Mouse (Mus musculus) neural tube, embryonic 15.5 days (tissue): ENCODE measurements around the gene Men1. TPM values are rescaled to one million over a fixed set of nuclear protein-coding genes. Genes with fewer than 3 reads are reported as not detected.

Source experiments
- ATAC-seq: fragments of 200-750 bp; cut with Nextera tagmentation; 2 replicates; pipeline ENCODE4 v1.8.0; 2017; ENCODE audit warnings: mild to moderate bottlenecking, moderate TSS enrichment, moderate library complexity; ENCODE audit not compliant: low FRiP score
- H3K27ac ChIP-seq: fragments of 300-500 bp; sonication (generic); replicated peaks from 2 replicates; pipeline ENCODE4 v1.5.1; 2015; ENCODE audit warnings: mild to moderate bottlenecking, inconsistent platforms
- H3K27me3 ChIP-seq: fragments of 300-500 bp; sonication (generic); replicated peaks from 2 replicates; pipeline ENCODE4 v1.6.1; 2015; ENCODE audit warnings: inconsistent platforms
- H3K36me3 ChIP-seq: fragments of 300-500 bp; sonication (generic); 2 replicates; pipeline ENCODE4 v1.6.1; 2015; ENCODE audit warnings: inconsistent platforms
- H3K4me1 ChIP-seq: fragments of 300-500 bp; sonication (generic); 2 replicates; pipeline ENCODE4 v1.6.1; 2015; ENCODE audit warnings: inconsistent platforms
- H3K4me2 ChIP-seq: fragments of 300-500 bp; sonication (generic); 2 replicates; pipeline ENCODE4 v1.6.1; 2015; ENCODE audit warnings: inconsistent platforms, mild to moderate bottlenecking, moderate library complexity
- H3K4me3 ChIP-seq: fragments of 300-500 bp; sonication (generic); replicated peaks from 2 replicates; pipeline ENCODE4 v1.5.1; 2015; ENCODE audit warnings: mild to moderate bottlenecking, inconsistent platforms
- H3K9ac ChIP-seq: fragments of 300-500 bp; sonication (generic); replicated peaks from 2 replicates; pipeline ENCODE4 v1.6.1; 2015; ENCODE audit warnings: mild to moderate bottlenecking, inconsistent platforms
- H3K9me3 ChIP-seq: fragments of 300-500 bp; sonication (generic); replicated peaks from 2 replicates; pipeline ENCODE4 v1.6.1; 2016; ENCODE audit warnings: inconsistent platforms
- WGBS: fragments of 180-500 bp; shearing (Covaris S2); methylation state at CpG from one replicate; pipeline ENCODE4 v1.1.7; 2015; ENCODE audit warnings: mixed read lengths; 5-methylcytosine and 5-hydroxymethylcytosine counted together
- polyA plus RNA-seq: library from polyadenylated mRNA; unstranded; fragments of >200 nt; fragmentation: Nextera tagmentation; extraction: Ambion mirVana; gene quantifications from 2 replicates; pipeline ENCODE4 v1.2.1, GENCODE M21; 2015

Men1 gene
- polyA plus RNA-seq, 1 experiment from 2014 or later = 71.6 TPM

DNA sequence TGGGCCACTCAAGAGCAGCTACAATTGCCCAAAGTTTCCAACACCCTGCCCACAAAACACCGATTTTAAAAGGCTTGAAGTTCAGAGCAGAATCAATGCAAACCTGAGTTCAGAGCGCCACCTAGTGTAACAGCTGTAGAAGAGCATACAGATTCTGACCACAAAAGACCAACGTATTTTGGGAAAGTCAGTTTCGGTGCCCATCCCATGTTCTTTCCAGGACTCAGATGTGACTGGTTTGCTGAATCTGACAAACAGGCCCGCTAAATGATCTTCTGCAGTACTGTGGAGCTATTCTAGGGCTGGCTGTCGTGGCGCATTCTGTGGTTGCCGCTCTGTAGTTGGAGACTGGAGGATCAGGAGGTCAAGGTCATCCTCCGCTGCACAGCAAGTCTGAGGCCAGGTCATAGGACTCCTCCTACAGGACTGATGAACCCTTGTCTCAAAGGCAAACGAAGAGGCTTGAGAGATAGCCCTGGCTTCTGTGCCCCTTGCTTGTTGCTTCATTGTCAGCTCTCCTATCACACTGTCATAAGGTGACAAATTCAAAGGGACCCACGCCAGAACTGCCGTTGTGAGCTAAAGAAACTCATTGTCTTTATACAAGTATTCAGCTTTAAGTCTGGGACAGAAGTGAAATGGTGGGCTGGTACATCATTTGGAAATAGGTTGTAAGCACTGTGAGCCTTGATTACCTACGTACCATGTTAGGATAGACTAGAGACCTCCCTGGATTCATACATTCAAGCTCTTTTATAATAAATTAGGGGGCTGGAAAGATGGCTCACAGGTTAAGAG lies 2.9 kb upstream of the Men1 start:
- no peaks in the 10 kb centered on the region for H3K27me3 ChIP-seq

GRCm38 (mm10) chr19:6333761-6334595 lies 801 bp upstream of the Men1 start:
- 72% methylated on average over 9 of the region's 9 CpGs for WGBS
- ATAC-seq = 0 out of 2 replicates have a peak, but pooled peaks have one; percentile 2
- H3K4me3 ChIP-seq = peak overlapping the region; percentile 87

More for the DNA sequence above, 2.9 kb upstream of the Men1 start:
- Histone ChIP-seq H3K4me2 (peak overlapping the region; percentile 44), H3K9me3 (no peaks in the 10 kb centered on the region), H3K9ac (no peak overlapping the region), H3K4me1 (peaks cover 24% of the 10 kb centered on the region), H3K27ac (no peak overlapping the region), H3K4me3 (no peak overlapping the region), H3K36me3 (peaks cover under 1% of the 10 kb centered on the region; the same call in 1 of the 2 replicates)
- WGBS = 20% methylated on average over 13 of the region's 13 CpGs
- ATAC-seq = no peak

DNA sequence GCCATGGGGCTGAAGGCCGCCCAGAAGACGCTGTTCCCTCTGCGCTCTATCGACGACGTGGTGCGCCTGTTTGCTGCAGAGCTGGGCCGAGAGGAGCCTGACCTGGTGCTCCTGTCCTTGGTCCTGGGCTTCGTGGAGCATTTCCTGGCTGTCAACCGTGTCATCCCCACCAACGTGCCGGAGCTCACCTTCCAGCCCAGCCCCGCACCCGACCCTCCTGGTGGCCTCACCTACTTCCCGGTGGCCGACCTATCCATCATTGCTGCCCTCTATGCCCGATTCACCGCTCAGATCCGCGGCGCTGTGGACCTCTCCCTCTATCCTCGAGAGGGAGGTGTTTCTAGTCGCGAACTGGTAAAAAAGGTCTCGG lies 664 bp downstream of the Men1 start:
- no peak for ATAC-seq
- Histone ChIP-seq H3K4me1 (peaks cover 42% of the 10 kb centered on the region), H3K36me3 (peaks cover 36% of the 10 kb centered on the region), H3K4me3 (peak overlapping the region; percentile 87), H3K9ac (peak overlapping the region; percentile 86), H3K27me3 (no peaks in the 10 kb centered on the region), H3K4me2 (peak overlapping the region; percentile 88), H3K9me3 (no peaks in the 10 kb centered on the region), H3K27ac (peak overlapping the region; percentile 85)
- WGBS = 0% methylated on average over 25 of the region's 25 CpGs

More at GRCm38 (mm10) chr19:6333761-6334595, 801 bp upstream of the Men1 start:
- H3K4me1 ChIP-seq = peaks cover 34% of the 10 kb centered on the region
- no peaks in the 10 kb centered on the region for H3K27me3 ChIP-seq
- no peak overlapping the region; the same call in 1 of the 2 replicates for H3K9ac ChIP-seq
- H3K36me3 ChIP-seq = peaks cover 21% of the 10 kb centered on the region
- H3K27ac ChIP-seq = peak overlapping the region; percentile 85
- no peaks in the 10 kb centered on the region for H3K9me3 ChIP-seq
- peak overlapping the region; percentile 88 for H3K4me2 ChIP-seq

DNA sequence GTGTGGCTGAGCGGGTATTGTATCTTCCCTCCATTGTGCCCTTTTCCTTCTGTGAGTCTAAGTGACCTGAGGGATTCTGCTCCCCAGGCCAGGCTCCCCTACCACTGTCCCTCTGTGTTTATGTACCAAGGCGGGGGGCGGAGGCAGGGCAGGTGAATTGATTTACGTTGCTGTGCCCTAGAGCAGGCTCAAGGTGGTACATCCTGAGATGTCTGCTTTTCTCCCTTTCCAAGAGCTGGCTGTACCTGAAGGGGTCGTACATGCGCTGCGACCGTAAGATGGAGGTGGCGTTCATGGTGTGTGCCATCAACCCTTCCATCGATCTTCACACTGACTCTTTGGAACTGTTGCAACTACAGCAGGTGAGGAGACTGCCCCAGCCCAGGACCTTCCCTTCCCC lies 2.1 kb downstream of the Men1 start:
- H3K4me3 ChIP-seq = peak overlapping the region; percentile 87
- no peak for ATAC-seq
- H3K4me2 ChIP-seq = peak overlapping the region; percentile 88
- H3K36me3 ChIP-seq = peaks cover 36% of the 10 kb centered on the region
- WGBS = 91% methylated on average over 10 of the region's 10 CpGs
- no peaks in the 10 kb centered on the region for H3K27me3 ChIP-seq
- H3K9ac ChIP-seq = peak overlapping the region; percentile 86; the same call in 1 of the 2 replicates
- H3K27ac ChIP-seq = no peak overlapping the region
- H3K9me3 ChIP-seq = no peaks in the 10 kb centered on the region
- H3K4me1 ChIP-seq = peaks cover 49% of the 10 kb centered on the region

- ATAC-seq = no peak
- Histone ChIP-seq H3K36me3 (peaks cover 42% of the 10 kb centered on the region), H3K9ac (no peak overlapping the region; the same call in 1 of the 2 replicates), H3K27me3 (no peaks in the 10 kb centered on the region), H3K9me3 (no peaks in the 10 kb centered on the region), H3K4me1 (peaks cover 53% of the 10 kb centered on the region), H3K4me2 (no peak overlapping the region), H3K27ac (no peak overlapping the region), H3K4me3 (no peak overlapping the region)
- WGBS = 94% methylated on average over 7 of the region's 7 CpGs
Observed at GRCm38 (mm10) chr19:6338171-6338570, 3.4 kb downstream of the Men1 start.

GRCm38 (mm10) chr19:6338716-6339115 lies 3.9 kb downstream of the Men1 start:
- H3K9ac ChIP-seq = no peak overlapping the region; the same call in 1 of the 2 replicates
- no peak overlapping the region for H3K27ac ChIP-seq
- no peak overlapping the region for H3K4me2 ChIP-seq
- ATAC-seq = no peak
- no peaks in the 10 kb centered on the region for H3K9me3 ChIP-seq
- peaks cover 53% of the 10 kb centered on the region for H3K4me1 ChIP-seq
- no peaks in the 10 kb centered on the region for H3K27me3 ChIP-seq
- no peak overlapping the region for H3K4me3 ChIP-seq
- peaks cover 45% of the 10 kb centered on the region for H3K36me3 ChIP-seq
- WGBS = 92% methylated on average over 11 of the region's 11 CpGs

DNA sequence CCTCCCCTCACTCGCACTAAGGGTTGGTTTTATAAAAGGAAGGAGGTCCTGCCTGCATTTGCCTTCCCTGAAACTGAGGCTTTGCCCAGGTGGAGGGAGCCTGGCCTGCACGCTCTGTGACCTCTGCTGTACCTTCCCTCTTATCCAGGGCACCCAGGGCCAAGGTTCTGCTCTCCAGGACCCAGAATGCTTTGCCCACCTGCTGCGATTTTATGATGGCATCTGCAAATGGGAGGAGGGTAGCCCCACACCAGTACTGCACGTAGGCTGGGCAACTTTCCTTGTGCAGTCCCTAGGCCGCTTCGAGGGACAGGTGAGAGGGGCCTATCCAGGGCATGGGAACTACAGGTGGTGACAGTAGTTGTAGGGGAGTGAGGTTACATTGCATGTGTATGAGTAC lies 4.4 kb downstream of the Men1 start:
- Histone ChIP-seq H3K4me1 (peaks cover 51% of the 10 kb centered on the region), H3K4me3 (no peak overlapping the region), H3K27me3 (no peaks in the 10 kb centered on the region), H3K4me2 (no peak overlapping the region), H3K27ac (no peak overlapping the region), H3K9me3 (no peaks in the 10 kb centered on the region), H3K9ac (no peak overlapping the region), H3K36me3 (peaks cover 50% of the 10 kb centered on the region)
- 97% methylated on average over 6 of the region's 6 CpGs for WGBS
- ATAC-seq = no peak

- Histone ChIP-seq H3K36me3 (peaks cover 52% of the 10 kb centered on the region), H3K4me3 (no peak overlapping the region), H3K9ac (no peak overlapping the region), H3K9me3 (no peaks in the 10 kb centered on the region), H3K4me1 (peaks cover 46% of the 10 kb centered on the region), H3K27me3 (no peaks in the 10 kb centered on the region), H3K4me2 (peak overlapping the region; percentile 67; the same call in 1 of the 2 replicates), H3K27ac (peak overlapping the region; percentile 14; the same call in 1 of the 2 replicates)
- ATAC-seq = no peak
- 66% methylated on average over 15 of the region's 15 CpGs for WGBS
Observed at GRCm38 (mm10) chr19:6339890-6340504, 5.2 kb downstream of the Men1 start.

GRCm38 (mm10) chr19:6340524-6341452 lies 6.0 kb downstream of the Men1 start, which contains the start of gene Map4k2:
Gene Map4k2 (plus strand): TSS chr19:6341135.
- H3K4me3 ChIP-seq = peak within 1 kb of the TSS; percentile 51
- H3K4me2 ChIP-seq = peak within 1 kb of the TSS; percentile 67
- peaks cover 59% of the 10 kb centered on the region for H3K36me3 ChIP-seq
- 7% methylated on average over 72 of the region's 72 CpGs for WGBS
- peak within 1 kb of the TSS; percentile 51 for H3K9ac ChIP-seq
- no peaks in the 10 kb centered on the region for H3K9me3 ChIP-seq
- ATAC-seq = peak; percentile 62
- peak within 1 kb of the TSS; percentile 18; the same call in 1 of the 2 replicates for H3K27ac ChIP-seq
- H3K27me3 ChIP-seq = no peaks in the 10 kb centered on the region
- H3K4me1 ChIP-seq = peaks cover 44% of the 10 kb centered on the region

DNA sequence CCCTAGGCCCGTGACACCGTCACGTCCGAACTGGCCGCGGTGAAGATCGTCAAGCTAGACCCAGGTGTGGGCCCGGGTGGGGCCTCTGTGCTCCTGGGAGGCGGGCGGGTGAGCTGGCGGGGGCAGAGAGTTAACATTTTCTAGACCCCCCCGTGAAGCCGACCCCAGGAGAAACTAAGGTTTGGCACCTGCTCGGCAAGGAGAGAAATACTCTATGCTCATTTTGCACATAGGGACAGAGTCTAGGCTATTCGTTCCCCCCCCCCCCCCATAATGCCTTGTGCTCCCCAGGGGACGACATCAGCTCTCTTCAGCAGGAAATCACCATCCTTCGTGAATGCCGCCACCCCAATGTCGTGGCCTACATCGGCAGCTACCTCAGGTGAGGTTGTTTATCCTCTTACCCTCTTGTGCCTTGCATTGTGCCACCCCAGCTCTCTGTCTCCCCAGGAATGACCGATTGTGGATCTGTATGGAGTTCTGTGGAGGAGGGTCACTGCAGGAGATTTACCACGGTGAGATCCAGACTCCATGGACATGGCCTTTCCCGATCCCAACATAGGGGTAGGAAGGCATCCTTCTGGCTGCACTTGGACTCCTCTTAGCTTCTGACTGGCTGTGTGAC lies 6.8 kb downstream of the Men1 start:
- H3K9ac ChIP-seq = peak overlapping the region; percentile 51
- 0 out of 2 replicates have a peak overlapping the region, but pooled peaks have one; percentile 18 for H3K27ac ChIP-seq
- no peaks in the 10 kb centered on the region for H3K9me3 ChIP-seq
- 13% methylated on average over 23 of the region's 23 CpGs for WGBS
- H3K27me3 ChIP-seq = no peaks in the 10 kb centered on the region
- peak overlapping the region; percentile 67 for H3K4me2 ChIP-seq
- peak; percentile 32; the same call in 1 of the 2 replicates for ATAC-seq
- H3K4me3 ChIP-seq = peak overlapping the region; percentile 51
- peaks cover 67% of the 10 kb centered on the region for H3K36me3 ChIP-seq
- peaks cover 36% of the 10 kb centered on the region for H3K4me1 ChIP-seq
